Mouse (Mus musculus) neutrophil, adult 59 days (primary cell): ENCODE measurements around the gene Zc3hav1. TPM values are rescaled to one million over a fixed set of nuclear protein-coding genes. Genes with fewer than 3 reads are reported as not detected.

ENCODE experiments used
- total RNA-seq, 2 experiments: library from RNA; stranded (reverse); gene quantifications; 1 replicate in 1 of 2; 2 replicates in 1 of 2; pipeline ENCODE4 v1.2.4; 2023

The Zc3hav1 gene
- total RNA-seq: 10 to 100 TPM; 93.8 to 99.5 TPM

DNA sequence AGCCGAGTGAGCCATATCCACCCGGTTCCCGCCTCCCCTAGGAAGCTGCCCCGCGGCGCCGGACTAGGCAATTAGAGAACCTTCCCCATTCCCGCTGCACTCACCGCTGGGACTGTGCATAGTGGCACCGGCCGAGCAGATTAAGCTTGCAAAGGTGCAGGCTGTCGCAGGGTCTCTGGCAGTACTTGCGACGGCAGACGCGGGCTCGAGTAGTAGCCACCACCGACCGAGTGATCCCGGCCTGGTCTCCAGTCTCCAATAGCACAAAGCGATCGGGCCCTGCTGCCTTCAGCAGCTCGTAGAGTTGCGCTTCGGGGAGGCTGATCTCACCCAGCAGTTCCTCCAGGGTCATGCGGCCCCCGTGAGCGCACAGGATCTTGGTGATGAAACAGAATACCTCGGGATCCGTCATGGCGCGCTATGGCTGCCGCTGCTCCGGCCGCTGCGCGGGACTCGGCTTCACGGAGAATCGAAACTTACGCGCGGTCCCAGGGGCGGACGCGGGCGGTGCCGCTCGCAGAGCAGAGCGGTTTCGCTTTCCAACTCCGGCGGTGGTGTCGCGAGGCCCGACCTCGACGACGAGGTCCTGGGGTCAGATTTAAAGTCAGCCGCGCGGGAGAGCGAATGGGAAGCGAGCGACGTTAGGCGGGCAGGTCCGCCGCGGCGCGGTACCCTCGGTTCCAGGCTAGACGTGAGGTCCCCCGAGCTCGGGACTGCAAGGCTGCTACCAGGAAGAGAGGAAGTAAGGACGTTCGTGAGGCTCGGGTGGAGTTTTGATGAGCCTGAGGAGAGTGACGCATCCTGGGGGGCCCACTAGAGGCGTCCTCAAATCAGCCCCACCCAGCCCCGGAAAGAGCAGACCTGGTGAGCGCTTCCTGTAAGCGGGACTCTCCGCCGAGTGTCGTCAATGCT lies at the start of gene Zc3hav1:
Gene Zc3hav1, minus strand, starts transcription at position 793 of the 912 bp plus-strand sequence.

DNA sequence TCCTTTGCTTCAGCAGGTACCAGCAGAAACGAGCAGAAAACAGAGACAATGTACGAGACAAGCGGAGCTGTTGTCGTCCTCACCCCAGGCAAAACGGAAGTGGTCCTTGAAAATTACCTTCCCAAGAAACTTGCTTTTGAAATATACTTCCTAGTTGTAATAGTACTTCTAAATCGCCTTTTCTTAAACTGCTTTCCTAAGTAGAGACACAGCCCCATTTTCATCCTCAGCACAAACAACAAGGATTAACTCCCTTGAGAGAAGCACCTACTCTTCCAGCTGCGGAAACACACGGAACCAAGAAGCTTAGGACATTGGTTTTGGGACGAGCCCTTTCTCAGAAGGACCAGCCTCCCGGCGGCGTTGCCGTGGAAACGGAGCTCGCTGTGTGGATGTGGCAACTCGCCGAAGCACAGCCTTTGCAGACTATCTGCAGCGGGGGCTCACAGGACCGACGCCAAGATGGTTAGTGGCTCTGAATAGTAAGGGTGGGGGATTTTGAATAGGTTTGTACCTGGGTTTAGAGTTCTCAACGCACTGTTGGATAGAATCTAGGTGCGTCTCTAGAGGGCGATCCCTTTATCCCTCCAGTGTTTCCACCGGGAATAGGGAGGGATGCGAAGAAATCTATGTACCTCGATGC lies 26.8 kb upstream of the Zc3hav1 start, which contains the start of gene Ttc26:
Gene Ttc26, plus strand, starts transcription at position 341 of the 643 bp plus-strand sequence.

DNA sequence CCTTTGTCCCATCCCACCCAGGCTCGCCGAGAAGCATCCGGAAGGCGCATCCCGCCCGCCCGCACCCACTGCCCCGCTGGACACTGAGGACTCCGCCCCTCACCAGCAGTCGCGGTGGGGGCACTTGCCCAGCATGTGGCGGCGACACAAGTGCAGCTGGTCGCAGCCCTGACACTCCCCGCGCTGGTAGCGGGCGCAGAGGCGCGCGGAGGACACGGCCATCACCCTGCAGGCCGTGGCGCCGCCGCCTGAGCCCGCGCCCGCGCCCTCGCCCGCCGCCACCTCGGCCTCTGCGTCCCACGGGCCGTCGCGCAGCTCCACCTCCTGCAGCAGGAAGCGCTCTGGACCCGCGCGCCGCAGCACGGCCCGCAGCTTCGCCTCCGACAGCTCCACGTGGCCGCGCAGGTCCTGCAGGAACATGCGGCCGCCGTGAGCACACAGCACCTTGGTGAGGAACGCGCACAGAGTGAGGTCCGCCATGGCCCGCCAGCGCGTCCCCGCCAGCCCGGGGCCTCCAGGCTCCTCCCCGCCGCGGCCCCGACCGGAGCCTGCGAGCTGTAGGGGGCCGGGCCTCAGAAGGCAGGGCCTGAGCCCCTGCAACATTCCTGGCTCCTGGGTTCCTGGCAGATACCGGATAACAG lies 55.5 kb downstream of the Zc3hav1 start, which contains the start of gene Zc3hav1l:
Gene Zc3hav1l, minus strand, starts transcription at position 499 of the 641 bp plus-strand sequence.

Other genes starting within 250 kb of the Zc3hav1 start
- gene Tmem213, start 245.3 kb downstream of the Zc3hav1 start, total RNA-seq: not detected
- 1 to 10 TPM; 1.2 to 1.5 TPM for gene Atp6v0a4, start 230.0 kb downstream of the Zc3hav1 start, total RNA-seq
- gene D630045J12Rik, start 100.6 kb downstream of the Zc3hav1 start, total RNA-seq: under 1 TPM; 0.11 to 0.40 TPM
- 1 to 10 TPM; 1.6 to 2.0 TPM for gene Zc3hav1l, start 55.3 kb downstream of the Zc3hav1 start, total RNA-seq
- gene Ttc26, start 26.9 kb upstream of the Zc3hav1 start, total RNA-seq: under 1 TPM in 1 of 2 experiments, not detected in 1; 0.42 TPM
- 10 to 100 TPM; 22.3 to 24.6 TPM for gene Ubn2, start 79.3 kb upstream of the Zc3hav1 start, total RNA-seq
- 10 to 100 TPM; 17.1 to 19.3 TPM for gene Fmc1, start 178.9 kb upstream of the Zc3hav1 start, total RNA-seq
- 100 to 1,000 TPM; 272 to 278 TPM for gene Luc7l2, start 196.7 kb upstream of the Zc3hav1 start, total RNA-seq